Mouse (Mus musculus): ENCODE measurements around the gene Gfra1. TPM values are rescaled to one million over a fixed set of nuclear protein-coding genes. Genes with fewer than 3 reads are reported as not detected.

Gene Gfra1
- polyA plus RNA-seq, 2 experiments, result 19.5 to 19.9 TPM

DNA sequence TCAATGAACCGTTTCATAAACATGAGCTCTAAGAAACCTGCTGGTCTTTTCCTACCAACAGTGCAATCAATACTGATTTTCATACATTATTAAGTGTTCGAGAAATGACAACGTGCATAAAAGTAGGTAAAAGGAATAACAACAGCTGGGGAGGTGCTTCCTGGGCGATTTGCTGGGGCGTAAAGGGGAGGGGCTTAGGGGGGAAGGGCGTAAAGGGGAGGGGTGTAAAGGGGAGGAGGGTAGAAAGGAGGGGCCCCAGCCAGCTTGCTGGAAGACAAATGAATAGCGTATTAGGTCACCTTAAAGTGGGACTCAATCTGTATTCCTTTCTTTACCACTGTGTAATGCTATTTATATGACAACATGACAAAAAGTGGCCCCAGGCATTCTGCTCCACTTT, 13.9 kb downstream of the Gfra1 start:
- no peaks in the 10 kb centered on the region for H3K9me3 ChIP-seq (ENCODE audit: control insufficient read depth, low read length)
- H3K27me3 ChIP-seq (ENCODE audit: control insufficient read depth, insufficient read depth, low read length), result no peaks in the 10 kb centered on the region
- 0 out of 2 replicates have a peak, but pooled peaks cover 3% of the 10 kb centered on the region for H3K4me1 ChIP-seq (ENCODE audit: control insufficient read depth, insufficient read depth, low read length)
- H3K36me3 ChIP-seq (ENCODE audit: control insufficient read depth, insufficient read depth, low read length), result no peaks in the 10 kb centered on the region
- ATAC-seq (ENCODE audit: low FRiP score, low read depth) (no peak), DNase-seq (ENCODE audit: low spot score) (no peak)
- no peak overlapping the region for H3K4me3 ChIP-seq (replicated peaks; ENCODE audit: low read length)
- no peak overlapping the region for H3K4me2 ChIP-seq (replicated peaks; ENCODE audit: low read depth, low read length, severe bottlenecking)
- no peak for TF ChIP-seq POLR2A (IDR thresholded peaks at IDR 0.05; ENCODE audit: borderline replicate concordance, extremely low read depth, insufficient read depth, insufficient read length)
- H3K9ac ChIP-seq (ENCODE audit: low read depth, low read length, severe bottlenecking), result no peak overlapping the region
- WGBS, result 62% methylated on average over 7 of the region's 7 CpGs
- no peak overlapping the region for H3K27ac ChIP-seq (replicated peaks; ENCODE audit: low read depth, low read length)

GRCm38 (mm10) chr19:58441246-58441645, 14.5 kb downstream of the Gfra1 start:
- Histone ChIP-seq H3K27ac (replicated peaks; ENCODE audit: low read depth, low read length) (no peak overlapping the region), H3K4me3 (replicated peaks; ENCODE audit: low read length) (no peak overlapping the region), H3K9me3 (ENCODE audit: control insufficient read depth, low read length) (no peaks in the 10 kb centered on the region), H3K36me3 (ENCODE audit: control insufficient read depth, insufficient read depth, low read length) (no peaks in the 10 kb centered on the region), H3K4me2 (replicated peaks; ENCODE audit: low read depth, low read length, severe bottlenecking) (no peak overlapping the region), H3K9ac (ENCODE audit: low read depth, low read length, severe bottlenecking) (no peak overlapping the region), H3K4me1 (ENCODE audit: control insufficient read depth, insufficient read depth, low read length) (0 out of 2 replicates have a peak, but pooled peaks cover 3% of the 10 kb centered on the region), H3K27me3 (ENCODE audit: control insufficient read depth, insufficient read depth, low read length) (no peaks in the 10 kb centered on the region)
- no peak for ATAC-seq (ENCODE audit: low FRiP score, low read depth)
- no peak for TF ChIP-seq POLR2A (IDR thresholded peaks at IDR 0.05; ENCODE audit: borderline replicate concordance, extremely low read depth, insufficient read depth, insufficient read length)
- WGBS, result 89% methylated on average over 7 of the region's 7 CpGs
- DNase-seq (ENCODE audit: low spot score), result no peak

GRCm38 (mm10) chr19:58438762-58439161, 16.9 kb downstream of the Gfra1 start:
- no peak for TF ChIP-seq POLR2A (IDR thresholded peaks at IDR 0.05; ENCODE audit: borderline replicate concordance, extremely low read depth, insufficient read depth, insufficient read length)

DNA sequence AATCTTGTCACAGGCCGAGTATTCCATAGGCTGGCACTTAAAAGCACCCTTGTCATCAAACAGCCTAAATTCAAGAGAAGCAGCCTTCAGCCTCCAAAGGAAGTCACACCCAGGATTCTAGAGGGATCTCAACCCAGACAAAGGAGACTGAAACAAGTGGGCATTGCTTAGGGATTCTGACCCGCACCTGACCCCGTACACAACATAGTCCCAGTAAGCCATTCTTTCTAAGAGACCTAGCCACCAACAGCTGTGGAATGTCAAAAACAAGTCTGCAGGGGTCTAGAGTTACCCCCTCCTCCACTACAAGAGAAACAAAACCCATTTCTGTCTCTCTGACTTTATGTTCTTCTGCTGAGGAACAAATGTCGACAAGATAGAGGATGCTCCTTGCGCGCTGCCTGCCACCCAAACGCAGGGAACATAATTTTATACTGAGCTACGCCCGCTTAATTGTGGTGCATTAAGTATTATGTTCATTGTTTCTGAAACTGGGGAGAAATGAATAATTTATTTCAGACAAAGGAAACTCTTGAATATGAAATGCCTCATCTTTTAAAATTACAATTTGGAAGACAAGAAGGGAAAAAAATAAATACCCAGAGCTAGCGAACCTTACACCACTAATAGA, 18.2 kb downstream of the Gfra1 start:
- no peak overlapping the region for H3K4me2 ChIP-seq (replicated peaks; ENCODE audit: low read depth, low read length, severe bottlenecking)
- 0 out of 2 replicates have a peak, but pooled peaks cover 3% of the 10 kb centered on the region for H3K4me1 ChIP-seq (ENCODE audit: control insufficient read depth, insufficient read depth, low read length)
- DNase-seq (ENCODE audit: low spot score) (no peak), ATAC-seq (ENCODE audit: low FRiP score, low read depth) (peak; percentile 84; the same call in 1 of the 2 replicates)
- H3K27me3 ChIP-seq (ENCODE audit: control insufficient read depth, insufficient read depth, low read length), result no peaks in the 10 kb centered on the region
- no peaks in the 10 kb centered on the region for H3K9me3 ChIP-seq (ENCODE audit: control insufficient read depth, low read length)
- WGBS, result 81% methylated on average over 10 of the region's 10 CpGs
- TF ChIP-seq POLR2A (IDR thresholded peaks at IDR 0.05; ENCODE audit: borderline replicate concordance, extremely low read depth, insufficient read depth, insufficient read length), result no peak
- H3K4me3 ChIP-seq (replicated peaks; ENCODE audit: low read length), result no peak overlapping the region
- no peak overlapping the region for H3K9ac ChIP-seq (ENCODE audit: low read depth, low read length, severe bottlenecking)
- H3K27ac ChIP-seq (replicated peaks; ENCODE audit: low read depth, low read length), result no peak overlapping the region
- no peaks in the 10 kb centered on the region for H3K36me3 ChIP-seq (ENCODE audit: control insufficient read depth, insufficient read depth, low read length)

More at GRCm38 (mm10) chr19:58438762-58439161, 16.9 kb downstream of the Gfra1 start:
- H3K9me3 ChIP-seq (ENCODE audit: control insufficient read depth, low read length), result no peaks in the 10 kb centered on the region
- no peaks in the 10 kb centered on the region for H3K36me3 ChIP-seq (ENCODE audit: control insufficient read depth, insufficient read depth, low read length)
- DNase-seq (ENCODE audit: low spot score) (no peak), ATAC-seq (ENCODE audit: low FRiP score, low read depth) (no peak)
- WGBS, result 82% methylated on average over 4 of the region's 4 CpGs
- H3K4me3 ChIP-seq (replicated peaks; ENCODE audit: low read length), result no peak overlapping the region
- no peaks in the 10 kb centered on the region for H3K27me3 ChIP-seq (ENCODE audit: control insufficient read depth, insufficient read depth, low read length)
- no peak overlapping the region for H3K9ac ChIP-seq (ENCODE audit: low read depth, low read length, severe bottlenecking)
- no peak overlapping the region for H3K4me2 ChIP-seq (replicated peaks; ENCODE audit: low read depth, low read length, severe bottlenecking)
- H3K27ac ChIP-seq (replicated peaks; ENCODE audit: low read depth, low read length), result no peak overlapping the region
- 0 out of 2 replicates have a peak, but pooled peaks cover 3% of the 10 kb centered on the region for H3K4me1 ChIP-seq (ENCODE audit: control insufficient read depth, insufficient read depth, low read length)

DNA sequence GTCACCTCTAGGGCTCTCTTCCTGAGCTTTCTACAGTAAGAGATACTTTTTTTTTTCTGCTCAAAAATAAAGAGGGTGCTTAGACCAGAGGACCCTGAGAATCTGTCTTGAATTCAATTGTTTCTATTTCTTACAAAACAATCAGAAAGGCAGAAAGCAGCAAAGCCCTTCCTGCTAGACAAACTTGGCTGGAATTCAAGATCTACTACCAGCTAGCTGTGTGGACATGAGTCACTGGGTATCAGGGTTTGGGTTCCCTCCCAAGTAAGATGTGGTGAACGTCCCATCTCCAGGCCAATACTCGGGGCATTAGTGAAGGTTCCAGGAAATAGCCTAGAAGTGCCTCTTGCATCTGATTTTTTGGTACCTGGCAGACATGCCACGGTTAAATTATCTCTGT, 18.8 kb downstream of the Gfra1 start:
- Histone ChIP-seq H3K4me1 (ENCODE audit: control insufficient read depth, insufficient read depth, low read length) (0 out of 2 replicates have a peak, but pooled peaks cover 3% of the 10 kb centered on the region), H3K27ac (replicated peaks; ENCODE audit: low read depth, low read length) (no peak overlapping the region), H3K4me2 (replicated peaks; ENCODE audit: low read depth, low read length, severe bottlenecking) (no peak overlapping the region), H3K9me3 (ENCODE audit: control insufficient read depth, low read length) (no peaks in the 10 kb centered on the region), H3K9ac (ENCODE audit: low read depth, low read length, severe bottlenecking) (no peak overlapping the region), H3K27me3 (ENCODE audit: control insufficient read depth, insufficient read depth, low read length) (no peaks in the 10 kb centered on the region), H3K36me3 (ENCODE audit: control insufficient read depth, insufficient read depth, low read length) (no peaks in the 10 kb centered on the region), H3K4me3 (replicated peaks; ENCODE audit: low read length) (no peak overlapping the region)
- 78% methylated on average over 3 of the region's 3 CpGs for WGBS
- ATAC-seq (ENCODE audit: low FRiP score, low read depth), result no peak
- no peak for TF ChIP-seq POLR2A (IDR thresholded peaks at IDR 0.05; ENCODE audit: borderline replicate concordance, extremely low read depth, insufficient read depth, insufficient read length)
- DNase-seq (ENCODE audit: low spot score), result no peak

Data from limb, embryonic 14.5 days (tissue).